Mouse (Mus musculus) CD8-positive naive resting alpha-beta T cell, adult 2 months (primary cell): ENCODE measurements around the gene Pnck.

Experiments
- DNase-seq, 2 experiments: peaks; one replicate each; pipeline ENCODE4 v3.0.0; 2022; ENCODE audit warnings: low read depth in 2 of 2, low spot score in 2 of 2

The Pnck gene

GRCm38 (mm10) chrX:73659575-73660283, at the start of gene Pnck:
TSS of gene Pnck (minus strand) at chrX:73660117.
- no peak for DNase-seq

- DNase-seq, result no peak
Observed at GRCm38 (mm10) chrX:73700472-73700871, 40.6 kb upstream of the Pnck start.

- peak; percentile 15 to 32 for DNase-seq
Observed at GRCm38 (mm10) chrX:73690917-73691629, 31.2 kb upstream of the Pnck start.

- no peak for DNase-seq
Observed at GRCm38 (mm10) chrX:73685629-73686028, 25.7 kb upstream of the Pnck start.

- no peak for DNase-seq
Observed at GRCm38 (mm10) chrX:73684978-73685377, 25.1 kb upstream of the Pnck start.

GRCm38 (mm10) chrX:73684156-73684555, 24.2 kb upstream of the Pnck start:
- no peak for DNase-seq

GRCm38 (mm10) chrX:73676668-73677067, 16.8 kb upstream of the Pnck start:
- DNase-seq, result no peak

GRCm38 (mm10) chrX:73675231-73675630, 15.3 kb upstream of the Pnck start:
- no peak for DNase-seq

GRCm38 (mm10) chrX:73673968-73674661, 14.2 kb upstream of the Pnck start:
- no peak for DNase-seq

- DNase-seq, result no peak
Observed at GRCm38 (mm10) chrX:73673619-73673967, 13.7 kb upstream of the Pnck start.

GRCm38 (mm10) chrX:73672879-73673618, 13.1 kb upstream of the Pnck start, which contains the start of gene Slc6a8:
TSS of gene Slc6a8 (plus strand) at chrX:73673150.
- no peak for DNase-seq

GRCm38 (mm10) chrX:73672031-73672431, 12.1 kb upstream of the Pnck start:
- peak; percentile 30 to 52 for DNase-seq

- no peak for DNase-seq
Observed at GRCm38 (mm10) chrX:73663143-73663542, 3.2 kb upstream of the Pnck start.

GRCm38 (mm10) chrX:73660284-73660665, 358 bp upstream of the Pnck start:
- DNase-seq, result no peak

GRCm38 (mm10) chrX:73658936-73659574, 862 bp downstream of the Pnck start:
- no peak for DNase-seq

GRCm38 (mm10) chrX:73658391-73658790, 1.5 kb downstream of the Pnck start:
- no peak for DNase-seq

GRCm38 (mm10) chrX:73655529-73655928, 4.4 kb downstream of the Pnck start:
- DNase-seq, result no peak

- DNase-seq, result peak in 1 of 2 experiments; percentile 31
Observed at GRCm38 (mm10) chrX:73654177-73654576, 5.7 kb downstream of the Pnck start.

- no peak for DNase-seq
Observed at GRCm38 (mm10) chrX:73653392-73653791, 6.5 kb downstream of the Pnck start.

- DNase-seq, result no peak
Observed at GRCm38 (mm10) chrX:73650869-73651268, 9.0 kb downstream of the Pnck start.

GRCm38 (mm10) chrX:73645121-73645520, 14.8 kb downstream of the Pnck start:
- DNase-seq, result no peak
